In genomic region chr6:4903325-4904054, GRCm38 (mm10) we compare ENCODE assay signal across 8 mouse cellular contexts. TPM values are rescaled to one million over a fixed set of nuclear protein-coding genes. Genes with fewer than 3 reads are reported as not detected.
DNase-seq lines count a peak whose midpoint lies in the region; ATAC-seq and TF ChIP-seq lines count a peak whose summit lies in the region.

No protein-coding gene starts in this region.

- no peak overlapping the region for H3K27ac ChIP-seq in thymus, adult 2 months (ENCODE audit: control insufficient read depth, insufficient read depth, low read length)
- H3K27ac ChIP-seq in heart, adult 2 months, result peak overlapping the region; percentile 71
- 0 out of 2 replicates have a peak overlapping the region, but pooled peaks have one; percentile 2 for H3K27ac ChIP-seq in kidney, adult 2 months (ENCODE audit: insufficient read depth, low read depth, low read length)
- peak overlapping the region; percentile 88 for H3K27ac ChIP-seq in limb, embryonic 15.5 days
- peak overlapping the region; percentile 98 for H3K27ac ChIP-seq in midbrain, embryonic 13.5 days
- peak overlapping the region; percentile 50 for H3K27ac ChIP-seq in stomach, postnatal 0 days (replicated peaks)

- WGBS in thymus, adult 2 months, result 1% methylated on average over 63 of the region's 77 CpGs
- WGBS in heart, adult 2 months, result under 1% methylated on average over 73 of the region's 77 CpGs
- under 1% methylated on average over 63 of the region's 77 CpGs for WGBS in kidney, adult 2 months
- under 1% methylated on average over 43 of the region's 77 CpGs for WGBS in limb, embryonic 15.5 days
- under 1% methylated on average over 70 of the region's 77 CpGs for WGBS in midbrain, embryonic 13.5 days
- 1% methylated on average over 45 of the region's 77 CpGs for WGBS in stomach, postnatal 0 days

- peak overlapping the region; percentile 25 for H3K4me3 ChIP-seq in thymus, adult 2 months (ENCODE audit: control insufficient read depth, insufficient read depth, low read length)
- H3K4me3 ChIP-seq in heart, adult 2 months, result peak overlapping the region; percentile 72
- H3K4me3 ChIP-seq in kidney, adult 2 months (ENCODE audit: insufficient read depth, low read depth, low read length), result peak overlapping the region; percentile 72
- peak overlapping the region; percentile 74 for H3K4me3 ChIP-seq in limb, embryonic 15.5 days
- H3K4me3 ChIP-seq in midbrain, embryonic 13.5 days (replicated peaks), result peak overlapping the region; percentile 75
- H3K4me3 ChIP-seq in stomach, postnatal 0 days (ENCODE audit: low read depth, low read length), result peak overlapping the region; percentile 75

- TF ChIP-seq CTCF in thymus, adult 2 months (IDR thresholded peaks at IDR 0.05; ENCODE audit: borderline replicate concordance, control insufficient read depth, extremely low read depth, insufficient read depth, low read length, poor library complexity), result no peak
- TF ChIP-seq CTCF in heart, adult 2 months (IDR thresholded peaks at IDR 0.05), result no peak
- TF ChIP-seq CTCF in kidney, adult 2 months (conservative IDR thresholded peaks at IDR 0.05; ENCODE audit: insufficient read depth, insufficient read length, low read depth, low read length), result no peak
- TF ChIP-seq CTCF in stomach, postnatal 0 days (IDR thresholded peaks at IDR 0.05; ENCODE audit: low read depth), result 0 out of 2 replicates have a peak, but pooled peaks have one; percentile 1

- no peak for DNase-seq in thymus, adult 2 months
- no peak for DNase-seq in thymus, postnatal 0 days (ENCODE audit: low spot score)
- peak; percentile 50 for DNase-seq in embryo, embryonic 11.5 days (ENCODE audit: low read depth, low spot score)
- DNase-seq in heart, adult 2 months, result peak; percentile 51 to 63
- peak; percentile 55 for DNase-seq in kidney, adult 2 months
- peak; percentile 68 for DNase-seq in stomach, postnatal 0 days (ENCODE audit: low spot score)

- no peaks in the 10 kb centered on the region for H3K36me3 ChIP-seq in thymus, adult 2 months (ENCODE audit: control insufficient read depth, insufficient read depth, low read length)
- H3K36me3 ChIP-seq in heart, adult 2 months (ENCODE audit: control insufficient read depth, insufficient read depth, low read length), result no peaks in the 10 kb centered on the region
- no peaks in the 10 kb centered on the region for H3K36me3 ChIP-seq in kidney, adult 2 months (ENCODE audit: control insufficient read depth, insufficient read depth, low read length)
- no peaks in the 10 kb centered on the region for H3K36me3 ChIP-seq in limb, embryonic 15.5 days
- no peaks in the 10 kb centered on the region; the same call in 1 of the 2 replicates for H3K36me3 ChIP-seq in midbrain, embryonic 13.5 days
- H3K36me3 ChIP-seq in stomach, postnatal 0 days (ENCODE audit: control insufficient read depth, insufficient read depth, low read length), result no peaks in the 10 kb centered on the region

- peak overlapping the region; percentile 67 for H3K9ac ChIP-seq in heart, adult 2 months (ENCODE audit: low read depth, low read length)
- peak overlapping the region; percentile 80 for H3K9ac ChIP-seq in limb, embryonic 15.5 days
- H3K9ac ChIP-seq in midbrain, embryonic 13.5 days (replicated peaks), result peak overlapping the region; percentile 94
- H3K9ac ChIP-seq in stomach, postnatal 0 days (ENCODE audit: low read length), result peak overlapping the region; percentile 86

- no peak for TF ChIP-seq POLR2A in thymus, adult 2 months (IDR thresholded peaks at IDR 0.05; ENCODE audit: control insufficient read depth, extremely low read depth, insufficient read depth, low read length, poor library complexity)
- no peak for TF ChIP-seq POLR2A in heart, adult 2 months (IDR thresholded peaks at IDR 0.05; ENCODE audit: insufficient read depth, low read depth, low read length)
- TF ChIP-seq POLR2A in kidney, adult 2 months (IDR thresholded peaks at IDR 0.05; ENCODE audit: low read depth, low read length), result no peak

- ATAC-seq in limb, embryonic 15.5 days (ENCODE audit: insufficient number of reproducible peaks, low FRiP score, low TSS enrichment, low read depth), result peak; percentile 73
- ATAC-seq in midbrain, embryonic 13.5 days, result peak; percentile 89
- ATAC-seq in stomach, postnatal 0 days (ENCODE audit: low FRiP score, low TSS enrichment), result peak; percentile 79

- peak overlapping the region; percentile 88 for H3K4me2 ChIP-seq in limb, embryonic 15.5 days
- H3K4me2 ChIP-seq in midbrain, embryonic 13.5 days (replicated peaks), result peak overlapping the region; percentile 70
- peak overlapping the region; percentile 68 for H3K4me2 ChIP-seq in stomach, postnatal 0 days (replicated peaks; ENCODE audit: low read depth)

- no peak for TF ChIP-seq EP300 in heart, adult 2 months (IDR thresholded peaks at IDR 0.05; ENCODE audit: insufficient read depth, low read depth, low read length)
- TF ChIP-seq EP300 in stomach, postnatal 0 days (optimal IDR thresholded peaks at IDR 0.05), result no peak

- H3K27me3 ChIP-seq in thymus, adult 2 months (ENCODE audit: control insufficient read depth, insufficient read depth, low read length), result peaks cover 2% of the 10 kb centered on the region; the same call in 1 of the 2 replicates
- no peaks in the 10 kb centered on the region for H3K27me3 ChIP-seq in heart, adult 2 months (ENCODE audit: control insufficient read depth, insufficient read depth, low read length)
- H3K27me3 ChIP-seq in kidney, adult 2 months (replicated peaks; ENCODE audit: control insufficient read depth, insufficient read depth, low read length), result no peaks in the 10 kb centered on the region
- H3K27me3 ChIP-seq in limb, embryonic 15.5 days, result no peaks in the 10 kb centered on the region
- H3K27me3 ChIP-seq in midbrain, embryonic 13.5 days, result no peaks in the 10 kb centered on the region
- H3K27me3 ChIP-seq in stomach, postnatal 0 days (ENCODE audit: control insufficient read depth, insufficient read depth, low read length), result no peaks in the 10 kb centered on the region

- H3K9me3 ChIP-seq in limb, embryonic 15.5 days, result no peaks in the 10 kb centered on the region
- H3K9me3 ChIP-seq in midbrain, embryonic 13.5 days, result no peaks in the 10 kb centered on the region
- H3K9me3 ChIP-seq in stomach, postnatal 0 days (ENCODE audit: control insufficient read depth, low read length), result no peaks in the 10 kb centered on the region

- intact Hi-C loops in heart, adult 2 months (cut with DNase I), result loop anchor here (5.0 kb wide), 2 partner anchors 209 to 484 kb away; no protein-coding TSS in a partner anchor

- no peaks in the 10 kb centered on the region for H3K79me2 ChIP-seq in heart, adult 2 months (replicated peaks; ENCODE audit: control insufficient read depth, insufficient read depth, low read length)

- no peaks in the 10 kb centered on the region for H3K4me1 ChIP-seq in thymus, adult 2 months (replicated peaks; ENCODE audit: control insufficient read depth, insufficient read depth, low read length)
- no peaks in the 10 kb centered on the region for H3K4me1 ChIP-seq in heart, adult 2 months (ENCODE audit: control insufficient read depth, insufficient read depth, low read length)
- H3K4me1 ChIP-seq in kidney, adult 2 months (ENCODE audit: control insufficient read depth, insufficient read depth, low read length), result no peaks in the 10 kb centered on the region
- H3K4me1 ChIP-seq in limb, embryonic 15.5 days, result peaks cover 12% of the 10 kb centered on the region
- H3K4me1 ChIP-seq in midbrain, embryonic 13.5 days (replicated peaks), result peaks cover 44% of the 10 kb centered on the region
- no peaks in the 10 kb centered on the region for H3K4me1 ChIP-seq in stomach, postnatal 0 days (replicated peaks; ENCODE audit: control insufficient read depth, insufficient read depth)

RNA-seq across cellular contexts. Expression of gene Ppp1r9a, which starts 0.8 kb away (rescaled TPM):
- 0.55 and 0.92 TPM in 2 replicates for polyA plus RNA-seq in thymus, adult 2 months (2012; rRNA removed)
- polyA plus RNA-seq in thymus, postnatal 0 days (2015; fragmentation: Nextera tagmentation; extraction: Ambion mirVana), result 0.76 and 0.91 TPM in 2 replicates
- total RNA-seq in heart, adult 2 months (2021), result 10 to 100 TPM; 10.9 to 11.8 TPM
- 4.6 and 7.9 TPM in 2 replicates for polyA plus RNA-seq in heart, adult 2 months (2012; rRNA removed)
- 3.0 and 3.5 TPM in 2 replicates for polyA plus RNA-seq in kidney, adult 2 months (2012; rRNA removed)
- 15.3 and 16.3 TPM in 2 replicates for polyA plus RNA-seq in limb, embryonic 15.5 days (2015; fragmentation: Nextera tagmentation; extraction: Ambion mirVana)
- 42.1 and 42.2 TPM in 2 replicates for polyA plus RNA-seq in midbrain, embryonic 13.5 days (2015; fragmentation: Nextera tagmentation; extraction: Ambion mirVana)
- 3.1 and 3.5 TPM in 2 replicates for polyA plus RNA-seq in stomach, postnatal 0 days (2015; fragmentation: Nextera tagmentation; extraction: Ambion mirVana)

Comparison
In these comparisons a context has a peak if more than half of its experiments do, and no peak if none do; other contexts are left out.
1. DNase-seq: peak in embryo, embryonic 11.5 days (single experiment), heart, adult 2 months (2 of 2), kidney, adult 2 months (single experiment) and stomach, postnatal 0 days (single experiment); none in thymus, adult 2 months (single experiment) and thymus, postnatal 0 days (single experiment).
2. H3K4me3 ChIP-seq: peak in every context shown above with its lines; median percentile 75 in midbrain, embryonic 13.5 days; 75 in stomach, postnatal 0 days; 74 in limb, embryonic 15.5 days; 72 in heart, adult 2 months; 72 in kidney, adult 2 months; 25 in thymus, adult 2 months.
3. Peak in every context shown above with its lines, with median percentiles within 50 percentile points of each other: H3K9ac ChIP-seq, ATAC-seq and H3K4me2 ChIP-seq.